Mouse (Mus musculus) liver, adult 2 months (tissue): ENCODE measurements around the gene Irak3.

ENCODE experiments used
- CTCF ChIP-seq: fragments of 200-500 bp; IDR thresholded peaks from 2 replicates; pipeline ENCODE4 v1.5.1; 2011; ENCODE audit warnings: low read depth, low read length, control low read depth
- POLR2A ChIP-seq: fragments of 200-500 bp; IDR thresholded peaks from 2 replicates; pipeline ENCODE4 v1.6.1; 2011; ENCODE audit warnings: low read length, control low read depth; ENCODE audit not compliant: insufficient read depth; ENCODE audit errors: extremely low read depth

GRCm38 (mm10) chr10:120140916-120141516, 60.9 kb downstream of the Irak3 start:
- no peak for TF ChIP-seq CTCF
- no peak for TF ChIP-seq POLR2A
